Mouse (Mus musculus): ENCODE measurements around the gene Rragd. TPM values are rescaled to one million over a fixed set of nuclear protein-coding genes. Genes with fewer than 3 reads are reported as not detected.
"Not testable (repeated sequence)": the region's sequence is repeated elsewhere in the genome, so short reads cannot be mapped to it uniquely, and the experiment has no call there.

Gene Rragd
- total RNA-seq, 2 experiments from 2014 or later = 83.2 to 90.1 TPM

DNA sequence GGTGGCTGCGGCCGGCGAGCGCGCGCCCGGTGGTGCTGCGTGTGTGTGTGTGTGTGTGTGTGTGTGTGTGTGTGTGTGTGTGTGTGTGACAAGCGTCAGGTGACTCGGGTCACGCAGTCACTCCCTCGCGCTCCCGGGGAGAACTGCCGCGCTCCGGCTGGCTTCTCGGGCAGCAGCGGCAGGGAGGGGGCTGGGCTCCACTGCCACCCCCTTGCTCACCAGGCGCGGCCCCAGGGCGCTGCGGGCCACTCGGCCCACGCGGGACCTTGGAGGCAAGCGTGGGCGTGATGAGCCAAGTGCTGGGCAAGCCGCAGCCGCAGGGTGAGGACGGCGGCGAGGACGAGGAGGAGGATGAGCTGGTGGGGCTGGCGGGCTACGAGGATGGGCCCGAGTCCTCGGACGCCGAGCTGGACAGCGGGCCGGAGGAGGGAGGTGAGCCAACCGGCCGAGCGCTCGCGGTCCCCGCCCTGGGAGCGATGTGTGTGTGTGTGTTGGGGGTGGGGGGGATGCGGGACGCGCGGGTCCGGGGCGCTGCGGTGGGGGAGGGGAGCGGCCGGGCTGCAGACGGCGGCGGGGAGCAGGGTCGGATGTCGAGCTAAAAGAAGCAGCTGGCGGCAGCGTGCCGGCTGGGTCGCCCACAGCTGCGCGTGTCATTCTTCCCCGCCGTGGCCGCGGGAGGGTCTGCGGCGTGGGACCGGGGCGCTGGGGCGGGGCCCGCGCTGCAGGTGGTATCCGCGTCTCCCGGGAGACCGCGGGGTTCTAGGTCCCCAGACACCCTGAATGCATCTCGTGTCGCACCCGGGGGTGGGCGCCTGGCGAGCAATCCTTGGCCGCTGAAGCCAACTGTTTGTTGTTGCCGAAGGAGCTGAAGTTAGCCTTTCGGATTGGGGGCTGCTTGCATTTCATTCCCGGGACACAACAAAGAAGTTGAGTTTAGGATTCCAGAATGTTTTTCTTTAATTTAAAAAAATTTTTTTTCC lies 629 bp downstream of the Rragd start:
- intact Hi-C loops (cut with DNase I) = loop anchor here (2.0 kb wide), 1 partner anchor 33 kb away; the partner anchor contains the start of gene Ankrd6

GRCm38 (mm10) chr4:32984242-32984641 lies 1.4 kb downstream of the Rragd start:
- peak in 1 of 2 experiments; percentile 4 for DNase-seq (ENCODE audit: low spot score in 2 of 2)
- intact Hi-C loops (cut with DNase I) = no loop called here

More for the DNA sequence above, 629 bp downstream of the Rragd start:
- DNase-seq (ENCODE audit: low spot score in 2 of 2) = peak; percentile 64 to 69

DNA sequence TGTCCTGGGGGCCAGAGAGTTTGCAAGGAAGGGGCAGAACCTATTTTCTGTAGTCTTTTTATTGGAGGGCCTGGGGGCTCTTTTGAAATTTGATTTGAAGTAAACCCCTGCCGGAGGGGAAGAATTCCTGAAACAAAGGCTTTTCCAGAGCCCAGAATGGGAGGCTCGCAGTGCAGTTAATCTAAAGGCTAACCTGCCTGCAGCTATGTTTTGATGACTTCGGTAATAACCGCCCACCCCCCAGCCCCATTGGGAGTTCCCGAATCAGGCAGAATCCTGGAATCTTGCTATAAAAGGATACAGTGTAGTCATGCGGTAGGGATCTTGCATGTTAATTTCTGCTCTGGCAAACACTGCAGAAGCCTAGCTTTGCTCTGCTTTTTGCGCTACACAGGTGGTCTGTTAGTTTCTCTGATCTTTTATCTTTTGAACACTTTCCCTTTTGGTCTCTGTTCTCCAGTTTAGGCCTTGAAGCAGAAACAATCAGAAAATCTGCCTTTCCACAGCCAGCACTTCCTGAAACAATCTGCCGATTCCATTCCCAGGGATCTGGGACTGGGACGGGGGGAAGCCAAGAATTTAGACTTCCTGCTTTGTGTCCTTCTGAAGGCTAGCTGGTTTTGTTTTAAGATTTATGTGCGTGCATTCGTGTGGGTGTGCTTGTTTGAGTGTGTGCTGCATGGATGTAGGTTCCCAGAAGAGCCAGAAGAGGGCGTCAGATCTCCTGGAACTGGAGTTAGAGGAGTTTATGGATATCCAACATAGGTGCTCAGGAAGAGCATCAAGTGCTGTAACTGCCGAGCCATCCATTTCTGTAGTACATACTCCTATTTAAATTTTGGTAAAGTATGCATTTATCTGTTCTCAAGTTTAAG lies 2.2 kb downstream of the Rragd start:
- DNase-seq (ENCODE audit: low spot score in 2 of 2) = peak in 1 of 2 experiments; percentile 5
- intact Hi-C loops (cut with DNase I) = no loop called here

- intact Hi-C loops (cut with DNase I) = no loop called here
- DNase-seq (ENCODE audit: low spot score in 2 of 2) = no peak
These were observed 2.8 kb downstream of the Rragd start for GRCm38 (mm10) chr4:32985684-32986083.

DNA sequence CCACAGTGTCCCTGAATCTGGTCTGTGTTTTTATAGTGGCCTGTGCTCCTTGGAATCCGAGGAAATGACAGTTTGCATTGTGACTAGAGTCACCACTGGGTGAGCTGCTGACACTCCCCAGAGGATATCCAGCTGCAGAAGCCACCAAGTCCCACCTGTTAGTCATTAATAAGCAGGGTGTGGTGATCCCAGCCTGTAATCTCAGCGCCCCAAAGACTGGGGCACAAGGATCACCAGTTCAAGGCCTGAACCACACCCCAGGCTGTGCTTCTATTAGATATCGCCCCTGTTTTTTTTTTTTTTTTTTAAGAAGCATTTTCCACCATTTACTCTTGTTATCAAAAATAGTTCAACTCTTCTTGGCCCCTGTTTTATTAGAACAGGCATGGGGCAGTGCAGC lies 4.2 kb downstream of the Rragd start:
- intact Hi-C loops (cut with DNase I) = no loop called here
- DNase-seq (ENCODE audit: low spot score in 2 of 2) = no peak

- no peak for DNase-seq (ENCODE audit: low spot score in 2 of 2)
- intact Hi-C loops (cut with DNase I) = no loop called here
These were observed 6.5 kb downstream of the Rragd start for GRCm38 (mm10) chr4:32989346-32989745.

- intact Hi-C loops (cut with DNase I) = no loop called here
- no peak for DNase-seq (ENCODE audit: low spot score in 2 of 2)
These were observed 11.3 kb downstream of the Rragd start for GRCm38 (mm10) chr4:32994168-32994567.

DNA sequence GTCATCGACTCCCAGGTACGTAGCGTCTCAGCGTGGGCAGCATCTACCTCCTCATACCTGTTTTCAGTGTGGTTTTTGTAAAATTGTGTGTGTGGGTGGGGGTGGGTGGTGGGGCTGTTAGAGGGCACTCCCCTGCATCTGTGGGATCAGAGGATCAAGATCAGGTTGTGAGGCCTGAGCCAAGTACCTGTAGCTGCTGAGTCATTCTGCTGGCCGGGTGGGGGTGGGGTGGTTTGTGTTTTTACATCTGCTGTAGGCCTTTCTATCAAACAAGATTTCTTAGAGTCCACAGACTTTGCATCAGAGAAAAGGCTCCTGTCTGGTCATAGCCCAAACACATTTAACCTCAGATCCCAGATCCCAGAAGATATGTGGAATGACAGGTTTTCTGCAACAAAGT lies 13.2 kb downstream of the Rragd start:
- intact Hi-C loops (cut with DNase I) = no loop called here
- no peak for DNase-seq (ENCODE audit: low spot score in 2 of 2)

GRCm38 (mm10) chr4:32997571-32997970 lies 14.7 kb downstream of the Rragd start:
- intact Hi-C loops (cut with DNase I) = no loop called here
- no peak for DNase-seq (ENCODE audit: low spot score in 2 of 2)

DNA sequence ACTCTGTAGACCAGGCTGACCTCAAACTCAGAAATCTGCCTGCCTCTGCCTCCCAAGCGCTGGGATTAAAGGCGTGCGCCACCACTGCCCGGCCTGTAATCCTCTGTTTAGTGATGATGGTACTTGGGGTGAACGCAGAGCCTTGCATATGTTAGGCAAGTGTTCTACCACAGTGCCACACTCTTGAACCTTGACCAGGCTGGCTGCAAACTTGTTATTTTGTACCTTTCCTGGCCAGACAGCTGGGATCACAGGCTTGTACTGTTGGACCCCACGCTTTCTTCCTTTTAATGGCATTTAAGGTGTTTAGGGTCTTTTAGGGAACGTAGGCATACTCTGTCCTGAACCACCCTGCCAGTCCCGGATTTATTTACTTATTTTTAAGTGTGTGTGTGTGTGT lies 16.2 kb downstream of the Rragd start:
- intact Hi-C loops (cut with DNase I) = no loop called here

GRCm38 (mm10) chr4:33002081-33002480 lies 19.2 kb downstream of the Rragd start:
- intact Hi-C loops (cut with DNase I) = no loop called here
- DNase-seq (ENCODE audit: low spot score in 2 of 2) = no peak

More for the DNA sequence above, 16.2 kb downstream of the Rragd start:
- no peak for DNase-seq (ENCODE audit: low spot score in 2 of 2)

DNA sequence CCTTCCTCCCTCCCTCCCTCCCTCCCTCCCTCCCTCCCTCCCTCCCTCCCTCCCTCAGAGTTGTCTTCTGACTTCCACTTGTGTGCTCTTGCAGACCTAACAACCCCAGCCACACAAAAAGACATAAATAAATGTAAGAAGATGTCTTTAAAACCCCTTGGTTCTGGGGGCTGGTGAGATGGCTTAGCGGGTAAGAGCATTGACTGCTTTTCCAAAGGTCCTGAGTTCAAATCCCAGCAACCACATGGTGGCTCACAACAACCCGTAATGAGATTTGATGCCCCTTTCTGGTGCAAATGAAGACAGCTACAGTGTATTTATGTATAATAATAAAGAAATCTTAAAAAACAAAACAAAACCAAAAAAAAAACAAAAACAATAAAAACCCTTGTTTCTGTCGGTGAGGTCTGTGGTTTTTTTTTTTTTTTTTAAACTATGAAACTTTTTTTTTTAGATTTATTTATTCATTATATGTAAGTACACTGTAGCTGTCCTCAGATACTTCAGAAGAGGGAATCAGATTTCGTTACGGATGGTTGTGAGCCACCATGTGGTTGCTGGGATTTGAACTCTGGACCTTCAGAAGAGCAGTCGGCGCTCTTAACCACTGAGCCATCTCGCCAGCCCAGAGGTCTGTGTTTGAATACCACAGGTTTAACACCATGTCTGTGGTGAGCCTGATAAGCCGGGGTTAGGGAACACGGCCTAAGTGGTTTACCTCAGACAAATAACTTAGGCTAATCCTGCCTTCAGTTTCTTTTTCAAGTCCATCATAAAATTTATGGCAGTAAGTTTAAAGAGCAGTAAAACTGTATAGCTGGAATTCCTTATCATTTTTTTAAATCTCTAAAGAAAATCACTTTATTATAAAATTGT lies 23.0 kb downstream of the Rragd start:
- intact Hi-C loops (cut with DNase I); DNase-seq (ENCODE audit: low spot score in 2 of 2): not testable (repeated sequence)

- intact Hi-C loops (cut with DNase I) = no loop called here
- DNase-seq (ENCODE audit: low spot score in 2 of 2) = no peak
These were observed 24.0 kb downstream of the Rragd start for GRCm38 (mm10) chr4:33006844-33007243.

- intact Hi-C loops (cut with DNase I) = no loop called here
- no peak for DNase-seq (ENCODE audit: low spot score in 2 of 2)
These were observed 24.8 kb downstream of the Rragd start for GRCm38 (mm10) chr4:33007443-33008217.

GRCm38 (mm10) chr4:33010078-33010477 lies 27.2 kb downstream of the Rragd start:
- DNase-seq (ENCODE audit: low spot score in 2 of 2) = no peak
- intact Hi-C loops (cut with DNase I) = loop anchor here (10.0 kb wide), 1 partner anchor 255 kb away; no protein-coding TSS in a partner anchor

DNA sequence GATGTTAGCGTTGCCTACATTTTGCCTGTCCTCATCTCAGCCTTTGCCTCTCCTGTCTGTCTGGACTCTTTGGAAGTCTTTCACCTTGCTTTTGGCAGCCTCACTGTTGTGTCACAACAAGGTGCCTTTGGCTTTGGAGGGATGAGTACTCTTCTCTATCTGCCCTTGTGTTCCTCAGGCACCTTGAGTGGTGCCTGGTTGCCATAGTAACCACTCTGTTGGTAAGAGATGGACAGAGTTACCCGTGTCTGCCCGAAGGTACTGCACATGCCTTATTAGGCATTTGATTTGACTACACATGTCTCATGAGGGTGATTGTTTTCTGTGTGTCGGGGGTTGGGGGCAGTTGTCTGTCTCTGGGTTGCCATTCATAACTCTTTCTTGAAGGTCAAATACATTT lies 29.6 kb downstream of the Rragd start:
- intact Hi-C loops (cut with DNase I) = loop anchor here (10.0 kb wide), 1 partner anchor 258 kb away; no protein-coding TSS in a partner anchor
- DNase-seq (ENCODE audit: low spot score in 2 of 2) = no peak

GRCm38 (mm10) chr4:33018361-33018999 lies 35.6 kb downstream of the Rragd start:
- DNase-seq (ENCODE audit: low spot score in 2 of 2) = peak; percentile 80 to 86
- intact Hi-C loops (cut with DNase I) = loop anchor here (2.0 to 10.0 kb wide), 2 partner anchors 66 to 264 kb away; no protein-coding TSS in a partner anchor

DNA sequence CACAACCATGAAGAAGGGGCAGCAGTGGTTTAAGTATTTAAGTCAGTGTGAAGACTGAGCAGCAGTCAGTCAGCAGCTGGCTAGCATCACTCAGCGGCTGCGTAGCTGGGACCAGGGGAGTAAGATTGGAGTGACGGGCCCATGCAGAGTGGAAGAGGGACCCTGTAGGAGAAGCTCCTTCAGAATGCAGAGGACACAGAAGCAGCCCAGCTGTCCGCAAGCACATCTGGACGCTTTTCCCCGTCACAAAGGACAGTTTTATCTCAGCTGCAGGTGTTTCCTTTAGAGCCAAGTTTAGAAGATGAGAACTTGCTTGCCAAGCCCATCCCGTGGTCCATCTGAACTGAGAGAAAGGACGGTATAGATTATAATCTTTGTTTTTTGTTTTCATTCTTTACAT lies 41.6 kb downstream of the Rragd start:
- intact Hi-C loops (cut with DNase I) = no loop called here
- no peak for DNase-seq (ENCODE audit: low spot score in 2 of 2)
